Mouse (Mus musculus): ENCODE measurements around the gene Mapk1.

DNA sequence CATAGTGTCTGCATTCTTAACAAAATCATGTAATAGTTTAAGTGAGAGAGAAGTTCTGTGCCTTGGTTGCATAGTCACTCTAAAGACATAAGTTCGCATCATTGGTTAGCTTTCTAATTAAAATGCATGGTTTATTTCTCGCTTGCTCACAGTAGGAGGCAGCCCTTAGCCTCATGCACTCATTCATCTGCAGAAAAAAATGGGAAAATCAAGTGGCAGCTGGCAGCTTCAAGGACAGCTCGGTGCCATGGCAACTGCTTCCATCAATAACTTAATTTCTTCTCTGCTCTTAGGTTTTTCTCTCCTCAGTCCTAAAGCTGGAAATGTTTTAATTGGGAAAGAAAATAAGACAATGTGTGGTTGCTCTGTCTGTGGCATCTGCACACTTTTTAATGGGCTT is 72.4 kb downstream of the Mapk1 start:
- TF ChIP-seq CTCF (IDR thresholded peaks at IDR 0.05; ENCODE audit: borderline replicate concordance, insufficient read depth, low read length) (no peak), POLR2A (IDR thresholded peaks at IDR 0.05; ENCODE audit: low read depth, low read length) (no peak)

All from embryonic fibroblast, embryonic 13.5 days (primary cell).